Mouse (Mus musculus) c-Kit-negative CD71-positive TER-119-positive erythroid progenitor cells, embryonic 14.5 days (primary cell): Measurements from ENCODE around the gene Tspan17.
"Not testable (repeated sequence)": the region's sequence is repeated elsewhere in the genome, so short reads cannot be mapped to it uniquely, and the experiment has no call there.

Experiments used
- DNase-seq: peaks from one replicate; pipeline ENCODE4 v3.0.0-alpha.2; 2013; ENCODE audit warnings: low read depth, low spot score

Tspan17 gene

GRCm38 (mm10) chr13:54760906-54761305 is 28.3 kb upstream of the Tspan17 start:
- no peak for DNase-seq

DNA sequence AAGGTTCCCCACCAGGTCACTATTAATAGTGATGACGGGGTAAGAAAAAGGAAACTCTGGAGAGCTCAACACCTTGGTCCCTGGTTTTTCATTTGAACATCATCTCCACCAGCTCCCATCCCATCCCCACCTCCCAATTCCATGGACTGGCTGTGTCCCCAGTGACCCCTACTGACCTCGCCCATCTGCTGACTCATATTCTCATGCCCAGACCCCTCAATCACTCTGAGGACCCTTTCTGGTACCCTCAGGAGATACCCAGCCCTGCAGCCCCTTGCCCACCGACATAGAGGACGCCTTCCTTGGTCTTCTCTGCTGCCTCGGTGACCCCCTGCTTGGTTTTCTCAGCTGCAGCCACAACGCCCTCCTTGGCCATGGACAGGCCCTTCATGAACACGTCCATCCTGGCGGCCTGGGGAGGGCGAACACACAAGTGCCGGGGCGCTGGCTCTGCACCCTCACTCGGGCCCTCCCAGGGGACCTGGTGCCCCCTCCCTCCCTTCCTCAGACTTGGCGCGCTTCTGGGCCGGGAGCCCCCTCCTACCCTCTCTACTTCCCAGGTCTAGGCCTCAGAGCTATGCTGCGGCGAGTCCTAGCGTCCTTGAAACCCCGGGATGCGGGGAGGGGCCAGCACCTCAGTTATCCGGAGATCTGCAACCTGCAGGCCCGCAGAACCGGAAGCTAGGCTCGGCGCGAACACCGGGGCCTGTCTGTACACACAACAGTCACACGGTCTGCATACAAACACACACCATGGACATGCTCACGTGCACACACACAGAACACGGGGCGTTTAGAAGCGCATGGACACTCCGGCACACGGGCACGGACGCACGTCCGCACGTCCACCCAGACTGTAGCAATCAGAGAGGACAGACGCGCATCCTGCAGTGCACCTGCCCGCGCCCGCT is 23.6 kb upstream of the Tspan17 start:
- no peak for DNase-seq

- DNase-seq, result no peak
Measured at GRCm38 (mm10) chr13:54766192-54766768, 22.9 kb upstream of the Tspan17 start, which contains the start of gene Sncb. TSS of gene Sncb (minus strand) at chr13:54766595.

GRCm38 (mm10) chr13:54767012-54767411 is 22.2 kb upstream of the Tspan17 start:
- DNase-seq, result no peak

DNA sequence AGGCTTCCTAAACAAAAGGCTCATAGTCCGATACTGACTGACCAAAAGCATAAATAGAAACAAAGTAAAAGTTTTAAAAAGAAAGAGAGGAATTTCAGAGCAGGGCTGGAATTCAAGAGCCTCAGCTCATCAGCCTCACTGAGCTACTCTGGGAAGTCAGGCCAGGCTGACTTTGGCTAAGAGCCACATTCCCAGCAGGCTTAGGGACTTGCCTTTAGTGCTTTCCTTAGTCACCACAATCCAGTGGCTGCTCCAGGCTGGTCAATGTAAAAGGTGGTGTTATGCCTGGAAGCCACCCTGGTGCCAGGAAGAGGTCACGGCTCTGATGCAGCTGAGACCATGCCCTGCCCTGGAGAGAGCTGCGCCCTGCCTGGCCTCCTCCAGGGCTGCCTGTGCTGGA is 8.6 kb upstream of the Tspan17 start:
- no peak for DNase-seq

DNA sequence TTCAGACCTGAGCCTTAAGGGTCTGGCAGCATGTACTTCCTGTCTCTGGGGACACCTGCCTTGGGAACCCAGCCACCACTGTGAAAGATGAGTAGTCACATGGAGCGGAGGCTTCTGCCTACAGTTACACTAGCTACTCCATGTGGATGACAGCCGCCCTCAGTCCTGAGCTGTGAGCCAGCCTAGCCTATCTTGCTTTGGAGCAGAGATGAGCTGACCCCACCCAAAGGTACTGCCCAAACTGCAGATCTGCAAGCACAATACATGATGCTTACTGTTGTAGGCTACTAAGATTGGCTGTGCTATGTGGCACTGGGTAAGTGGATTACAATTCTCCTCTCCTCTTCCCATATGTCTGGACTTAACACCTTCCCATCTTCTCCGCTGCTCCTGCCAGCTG is 8.1 kb upstream of the Tspan17 start:
- DNase-seq, result no peak

DNA sequence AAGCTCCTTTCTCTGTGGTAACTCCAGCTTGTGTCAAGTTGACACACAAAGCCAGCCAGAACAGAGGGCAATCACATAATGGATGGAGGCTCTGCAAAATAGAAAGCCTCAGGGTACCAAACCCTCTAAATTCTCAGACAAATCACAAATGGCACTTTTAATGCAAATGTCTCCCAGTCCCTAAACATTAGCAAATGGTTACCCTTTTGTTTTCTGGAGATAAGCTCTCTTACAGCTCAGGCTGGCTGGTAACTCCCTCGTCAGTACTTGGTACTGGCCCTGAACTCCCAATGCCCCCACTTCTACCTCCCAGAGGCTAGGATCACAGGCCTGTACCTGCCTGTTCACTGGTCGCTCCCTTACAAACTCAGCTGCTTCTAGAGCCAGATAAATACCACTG is 5.9 kb upstream of the Tspan17 start:
- DNase-seq, result no peak

- DNase-seq, result no peak
Measured at GRCm38 (mm10) chr13:54783698-54784097, 5.5 kb upstream of the Tspan17 start, which contains the start of gene Eif4e1b. TSS of gene Eif4e1b (plus strand) at chr13:54783998.

GRCm38 (mm10) chr13:54787591-54787990 is 1.6 kb upstream of the Tspan17 start:
- not testable (repeated sequence) for DNase-seq

- DNase-seq, result no peak
Measured at GRCm38 (mm10) chr13:54789561-54790397, 602 bp downstream of the Tspan17 start.

GRCm38 (mm10) chr13:54792259-54793230 is 3.4 kb downstream of the Tspan17 start:
- no peak for DNase-seq

GRCm38 (mm10) chr13:54794002-54794577 is 4.9 kb downstream of the Tspan17 start:
- DNase-seq, result no peak

DNA sequence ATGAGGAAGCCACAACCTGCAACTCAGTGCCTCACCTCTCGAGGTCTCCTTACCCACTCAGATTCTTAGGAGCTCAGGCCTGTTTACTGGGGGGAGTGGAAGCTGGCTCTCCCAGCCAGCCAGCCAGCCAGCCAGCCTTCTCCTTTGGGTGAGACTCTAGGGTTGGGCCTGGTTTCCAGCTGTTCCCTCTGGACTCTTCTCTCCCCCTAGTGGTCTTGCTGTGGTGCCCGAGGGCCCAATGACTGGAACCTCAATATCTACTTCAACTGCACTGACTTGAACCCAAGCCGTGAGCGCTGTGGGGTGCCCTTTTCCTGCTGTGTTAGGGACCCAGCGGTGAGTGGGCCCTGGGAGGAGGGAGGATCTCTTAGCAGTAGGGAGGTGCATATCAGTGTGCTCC is 5.7 kb downstream of the Tspan17 start:
- DNase-seq, result no peak

DNA sequence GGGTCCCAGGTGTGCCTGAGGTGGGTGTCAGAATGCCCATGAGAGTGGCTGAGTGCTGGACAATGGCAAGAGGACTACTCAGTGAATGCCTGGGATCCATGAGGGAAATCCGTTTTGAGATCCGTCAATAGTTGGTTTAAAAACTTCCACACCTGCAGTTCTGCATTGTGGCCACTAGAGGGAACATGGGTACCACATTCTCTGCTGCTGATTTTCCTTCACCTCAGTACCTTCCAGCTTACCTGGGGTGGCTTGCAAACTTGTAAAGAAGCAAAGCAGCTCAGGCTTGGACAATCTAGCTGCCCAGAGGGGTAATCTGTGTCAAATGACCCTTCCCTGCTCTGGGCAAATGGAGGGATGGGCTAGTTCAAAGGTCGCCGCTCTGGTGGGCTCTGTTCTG is 8.2 kb downstream of the Tspan17 start:
- peak; percentile 16 for DNase-seq

DNA sequence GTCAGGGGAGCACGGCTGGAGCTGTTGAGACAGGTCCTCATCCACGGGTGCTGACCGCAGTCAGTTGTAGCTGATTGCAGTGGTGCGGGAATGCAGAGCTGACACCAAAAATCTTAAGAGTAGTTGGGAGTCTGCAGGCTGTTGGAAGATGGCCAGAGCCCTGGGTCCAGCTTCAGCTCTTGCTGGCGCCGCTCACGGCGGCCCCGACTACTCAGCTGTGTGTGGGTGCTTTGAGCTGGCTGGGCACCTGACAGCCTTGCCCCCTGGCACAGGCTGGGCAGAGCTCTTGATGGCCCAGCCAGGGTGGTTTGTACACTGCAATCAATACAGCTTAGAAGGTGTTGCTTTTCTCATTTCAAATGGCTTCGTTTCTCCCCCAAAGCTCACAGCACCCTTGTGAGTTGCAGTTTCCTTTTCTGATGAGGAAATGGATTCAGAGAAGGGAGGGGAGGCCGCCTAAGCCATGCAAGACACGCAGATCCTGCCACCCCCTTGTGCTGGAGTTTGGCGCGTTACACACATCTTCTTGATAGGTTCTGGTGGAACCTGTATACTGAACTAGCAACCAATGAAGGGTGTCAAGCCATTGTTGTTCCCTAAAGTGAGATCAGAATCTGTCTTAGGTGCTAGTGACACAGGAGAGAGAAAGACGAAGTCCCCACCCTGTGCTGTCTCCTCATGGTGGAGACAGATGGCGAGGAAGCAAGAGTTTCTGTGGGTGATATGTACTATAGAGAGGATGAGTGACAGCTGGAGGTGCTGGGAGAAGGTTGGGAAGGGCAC is 8.9 kb downstream of the Tspan17 start:
- no peak for DNase-seq

- DNase-seq, result no peak
Measured at GRCm38 (mm10) chr13:54798740-54799139, 9.6 kb downstream of the Tspan17 start.

- peak; percentile 44 for DNase-seq
Measured at GRCm38 (mm10) chr13:54799701-54800100, 10.5 kb downstream of the Tspan17 start.

DNA sequence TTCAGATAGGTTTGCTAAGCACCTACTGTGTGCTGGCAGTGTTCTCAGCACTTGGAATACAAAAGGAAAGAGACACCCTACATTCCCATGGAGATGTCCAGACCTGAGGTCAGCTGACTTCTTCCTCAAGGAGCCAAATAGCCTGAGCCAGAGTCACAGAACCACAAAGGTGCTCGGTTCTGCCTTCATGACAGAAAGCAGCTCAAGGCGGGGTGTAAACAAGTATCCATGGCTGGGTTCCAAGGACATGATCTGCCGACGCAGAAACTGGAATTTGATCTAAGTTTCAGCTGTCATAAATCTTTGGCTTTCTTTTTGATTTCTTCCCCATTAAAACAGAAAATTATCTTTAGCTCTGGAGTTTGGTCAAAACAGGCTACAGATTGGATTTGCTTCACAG is 11.0 kb downstream of the Tspan17 start:
- DNase-seq, result no peak

DNA sequence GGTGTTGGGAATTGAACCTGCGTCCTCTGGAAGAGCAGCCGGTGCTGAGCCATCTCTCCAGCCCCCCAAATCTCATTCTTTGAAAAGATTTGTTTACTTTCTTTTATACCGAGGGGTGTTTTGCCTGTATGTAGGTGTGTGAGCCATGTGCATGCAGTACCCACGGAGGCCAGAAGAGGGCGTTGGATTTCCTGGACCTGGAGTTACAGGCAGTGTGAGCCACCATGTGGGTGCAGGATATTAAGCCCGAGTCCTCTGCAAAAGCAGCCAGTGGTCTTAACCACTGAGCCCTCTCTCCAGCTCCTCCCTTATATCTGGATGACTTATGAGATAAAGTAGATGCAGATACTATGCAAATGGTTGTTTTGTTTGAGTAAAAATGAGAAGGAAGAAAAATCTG is 13.8 kb downstream of the Tspan17 start:
- DNase-seq, result no peak
